Mouse (Mus musculus): ENCODE measurements around the gene Tubg1. TPM values are rescaled to one million over a fixed set of nuclear protein-coding genes. Genes with fewer than 3 reads are reported as not detected.
"Not testable (repeated sequence)": the region's sequence is repeated elsewhere in the genome, so short reads cannot be mapped to it uniquely, and the experiment has no call there.

The Tubg1 gene
- total and polyA plus RNA-seq, 2 experiments from 2014 or later = 52.6 to 64.6 TPM

DNA sequence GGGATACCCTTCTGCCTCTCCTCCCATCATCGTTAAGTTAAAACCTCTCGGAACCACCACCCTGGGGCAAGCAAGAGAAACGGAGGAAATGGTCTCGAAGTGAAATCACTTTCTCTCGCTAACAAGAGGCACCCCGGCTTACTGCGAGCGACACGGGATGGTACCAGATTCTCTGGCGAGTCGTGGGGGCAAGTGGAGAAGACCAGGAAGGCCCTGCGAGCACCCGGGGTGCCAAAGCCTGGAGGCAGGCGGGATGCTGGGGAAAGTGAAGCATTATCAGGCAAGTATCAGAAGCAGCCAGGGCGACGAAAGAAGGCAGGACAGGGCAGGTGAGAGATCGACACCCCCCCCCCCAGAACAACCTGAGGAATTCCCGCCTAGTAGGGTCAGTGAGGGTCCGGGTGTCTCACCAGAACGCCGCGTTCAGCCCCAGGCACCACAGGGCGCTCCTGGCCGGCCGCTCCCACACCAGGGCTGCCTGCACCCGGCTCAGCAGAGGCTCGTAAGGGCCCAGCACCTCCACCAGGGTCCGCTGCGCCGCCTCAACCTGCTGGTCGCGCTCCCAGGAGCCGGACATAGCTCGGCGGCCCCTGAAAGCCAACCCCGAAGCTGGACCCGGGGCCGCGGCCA is 492 bp upstream of the Tubg1 start:
- Histone ChIP-seq H3K4me3 (ENCODE audit: low read depth, low read length) (peak overlapping the region; percentile 75), H3K4me1 (ENCODE audit: insufficient read depth, low read length) (peaks cover 15% of the 10 kb centered on the region; the same call in 1 of the 2 replicates), H3K4me2 (ENCODE audit: low read depth, low read length, poor library complexity, severe bottlenecking) (peak overlapping the region; percentile 89), H3K9me3 (ENCODE audit: low read length) (no peaks in the 10 kb centered on the region), H3K27ac (ENCODE audit: low read depth, low read length) (peak overlapping the region; percentile 91), H3K27me3 (ENCODE audit: insufficient read depth, low read length) (no peaks in the 10 kb centered on the region), H3K36me3 (ENCODE audit: insufficient read depth, low read length) (peaks cover 7% of the 10 kb centered on the region; the same call in 1 of the 2 replicates), H3K9ac (replicated peaks; ENCODE audit: low read length, poor library complexity, severe bottlenecking) (peak overlapping the region; percentile 85)
- DNase-seq (ENCODE audit: low spot score) (no peak), ATAC-seq (ENCODE audit: low FRiP score) (peak; percentile 74)
- under 1% methylated on average over 32 of the region's 39 CpGs for WGBS
- peak; percentile 52 for TF ChIP-seq CTCF (IDR thresholded peaks at IDR 0.05)

DNA sequence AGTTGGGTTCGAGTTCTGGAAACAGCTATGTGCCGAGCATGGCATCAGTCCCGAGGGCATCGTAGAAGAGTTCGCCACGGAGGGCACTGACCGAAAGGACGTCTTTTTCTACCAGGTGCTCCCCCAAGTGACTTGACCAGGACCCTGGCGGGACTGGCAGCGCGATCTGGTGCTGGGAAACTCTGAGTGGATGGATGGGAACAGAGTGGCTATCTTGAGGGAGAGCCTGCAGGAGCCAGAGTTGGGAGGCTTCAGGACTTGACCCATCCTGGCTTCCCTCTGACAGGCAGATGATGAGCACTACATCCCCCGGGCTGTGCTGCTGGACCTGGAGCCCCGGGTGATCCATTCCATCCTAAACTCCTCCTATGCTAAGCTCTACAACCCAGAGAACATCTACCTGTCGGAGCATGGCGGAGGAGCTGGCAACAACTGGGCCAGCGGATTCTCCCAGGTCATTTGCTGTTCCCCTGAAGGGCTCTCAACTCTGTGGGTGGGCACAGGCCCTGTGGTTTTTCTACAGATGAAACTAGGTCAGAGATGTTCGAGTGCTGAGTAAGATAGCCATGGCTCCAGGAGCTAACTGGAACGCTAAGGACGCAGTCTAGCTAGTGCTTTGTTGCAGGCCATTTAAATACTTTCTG is 929 bp downstream of the Tubg1 start:
- H3K27me3 ChIP-seq (ENCODE audit: insufficient read depth, low read length) = no peaks in the 10 kb centered on the region
- TF ChIP-seq CTCF (IDR thresholded peaks at IDR 0.05) = no peak
- no peaks in the 10 kb centered on the region for H3K9me3 ChIP-seq (ENCODE audit: low read length)
- peaks cover 15% of the 10 kb centered on the region; the same call in 1 of the 2 replicates for H3K4me1 ChIP-seq (ENCODE audit: insufficient read depth, low read length)
- 19% methylated on average over 19 of the region's 19 CpGs for whole genome bisulfite sequencing
- ATAC-seq (ENCODE audit: low FRiP score) = no peak; the same call in 1 of the 2 replicates
- DNase-seq (ENCODE audit: low spot score) = no peak
- peaks cover 7% of the 10 kb centered on the region for H3K36me3 ChIP-seq (ENCODE audit: insufficient read depth, low read length)
- peak overlapping the region; percentile 75 for H3K27ac ChIP-seq (ENCODE audit: low read depth, low read length)
- H3K9ac ChIP-seq (replicated peaks; ENCODE audit: low read length, poor library complexity, severe bottlenecking) = peak overlapping the region; percentile 76
- H3K4me2 ChIP-seq (ENCODE audit: low read depth, low read length, poor library complexity, severe bottlenecking) = peak overlapping the region; percentile 91
- peak overlapping the region; percentile 75 for H3K4me3 ChIP-seq (ENCODE audit: low read depth, low read length)

DNA sequence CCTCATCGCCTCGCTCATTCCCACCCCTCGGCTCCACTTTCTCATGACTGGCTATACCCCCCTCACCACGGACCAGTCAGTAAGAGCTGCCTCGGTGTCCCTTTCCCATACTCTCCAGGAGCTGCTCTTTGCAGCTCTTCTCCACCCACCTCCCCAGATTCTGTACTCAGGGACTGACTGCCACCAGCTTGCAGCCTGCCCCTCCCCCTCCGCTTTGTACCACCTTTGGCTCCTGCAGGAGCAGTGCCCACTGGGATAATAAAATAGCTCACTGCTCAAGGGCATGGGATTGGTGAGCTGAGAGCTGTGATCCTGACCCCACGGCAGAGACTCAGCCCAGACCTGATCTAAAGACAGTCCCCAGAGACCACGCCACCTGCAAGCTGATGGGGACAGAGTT is 4.8 kb downstream of the Tubg1 start:
- H3K27ac ChIP-seq (ENCODE audit: low read depth, low read length); H3K4me3 ChIP-seq (ENCODE audit: low read depth, low read length); ATAC-seq (ENCODE audit: low FRiP score); H3K9me3 ChIP-seq (ENCODE audit: low read length); H3K27me3 ChIP-seq (ENCODE audit: insufficient read depth, low read length); H3K4me1 ChIP-seq (ENCODE audit: insufficient read depth, low read length); H3K9ac ChIP-seq (replicated peaks; ENCODE audit: low read length, poor library complexity, severe bottlenecking); DNase-seq (ENCODE audit: low spot score); H3K4me2 ChIP-seq (ENCODE audit: low read depth, low read length, poor library complexity, severe bottlenecking): not testable (repeated sequence)
- WGBS = 98% methylated on average over 8 of the region's 8 CpGs
- peaks cover 16% of the 10 kb centered on the region for H3K36me3 ChIP-seq (ENCODE audit: insufficient read depth, low read length)

DNA sequence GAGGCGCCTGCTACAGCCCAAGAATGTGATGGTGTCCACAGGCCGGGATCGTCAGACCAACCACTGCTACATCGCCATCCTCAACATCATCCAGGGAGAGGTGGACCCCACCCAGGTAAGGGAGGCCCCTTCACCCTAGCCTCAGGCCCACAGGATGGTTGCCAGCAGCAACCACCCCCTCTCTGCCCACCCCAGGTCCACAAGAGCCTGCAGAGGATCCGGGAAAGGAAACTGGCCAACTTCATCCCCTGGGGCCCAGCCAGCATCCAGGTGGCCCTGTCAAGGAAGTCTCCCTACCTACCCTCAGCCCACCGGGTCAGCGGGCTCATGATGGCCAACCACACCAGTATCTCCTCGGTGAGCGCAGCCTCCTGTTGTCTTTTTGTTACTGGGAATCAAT is 5.3 kb downstream of the Tubg1 start:
- H3K9ac ChIP-seq (replicated peaks; ENCODE audit: low read length, poor library complexity, severe bottlenecking); ATAC-seq (ENCODE audit: low FRiP score); H3K9me3 ChIP-seq (ENCODE audit: low read length); H3K4me3 ChIP-seq (ENCODE audit: low read depth, low read length); DNase-seq (ENCODE audit: low spot score); H3K4me1 ChIP-seq (ENCODE audit: insufficient read depth, low read length); H3K27ac ChIP-seq (ENCODE audit: low read depth, low read length); H3K27me3 ChIP-seq (ENCODE audit: insufficient read depth, low read length); H3K4me2 ChIP-seq (ENCODE audit: low read depth, low read length, poor library complexity, severe bottlenecking): not testable (repeated sequence)
- WGBS = 93% methylated on average over 6 of the region's 9 CpGs
- H3K36me3 ChIP-seq (ENCODE audit: insufficient read depth, low read length) = peaks cover 16% of the 10 kb centered on the region

DNA sequence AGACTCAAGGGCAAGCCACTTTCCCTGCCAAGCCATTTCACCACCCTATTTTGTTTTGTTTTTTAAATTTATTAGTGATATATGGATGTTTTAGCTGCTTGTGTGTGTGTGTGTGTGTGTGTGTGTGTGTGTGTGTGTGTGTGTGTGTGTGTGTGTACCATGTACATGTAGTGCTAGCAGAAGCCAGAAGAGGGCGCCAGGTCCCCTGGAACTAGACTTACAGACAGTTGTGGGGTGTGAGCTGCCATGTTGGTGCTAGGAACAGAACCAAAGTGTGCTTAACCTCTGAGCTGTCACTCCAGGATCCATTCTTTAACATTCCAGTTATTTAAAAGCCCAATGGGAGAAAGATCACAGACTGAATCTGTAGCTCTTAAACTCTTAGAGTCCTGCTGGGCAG is 7.3 kb downstream of the Tubg1 start:
- peak; percentile 34 for TF ChIP-seq CTCF (IDR thresholded peaks at IDR 0.05)
- DNase-seq (ENCODE audit: low spot score) (no peak), ATAC-seq (ENCODE audit: low FRiP score) (no peak)
- Histone ChIP-seq H3K4me1 (ENCODE audit: insufficient read depth, low read length) (no peaks in the 10 kb centered on the region), H3K27me3 (ENCODE audit: insufficient read depth, low read length) (no peaks in the 10 kb centered on the region), H3K9ac (replicated peaks; ENCODE audit: low read length, poor library complexity, severe bottlenecking) (no peak overlapping the region), H3K9me3 (ENCODE audit: low read length) (no peaks in the 10 kb centered on the region), H3K4me2 (ENCODE audit: low read depth, low read length, poor library complexity, severe bottlenecking) (no peak overlapping the region), H3K36me3 (ENCODE audit: insufficient read depth, low read length) (peaks cover 16% of the 10 kb centered on the region), H3K4me3 (ENCODE audit: low read depth, low read length) (no peak overlapping the region), H3K27ac (ENCODE audit: low read depth, low read length) (no peak overlapping the region)
- WGBS = 88% methylated on average over 1 of the region's 1 CpGs

DNA sequence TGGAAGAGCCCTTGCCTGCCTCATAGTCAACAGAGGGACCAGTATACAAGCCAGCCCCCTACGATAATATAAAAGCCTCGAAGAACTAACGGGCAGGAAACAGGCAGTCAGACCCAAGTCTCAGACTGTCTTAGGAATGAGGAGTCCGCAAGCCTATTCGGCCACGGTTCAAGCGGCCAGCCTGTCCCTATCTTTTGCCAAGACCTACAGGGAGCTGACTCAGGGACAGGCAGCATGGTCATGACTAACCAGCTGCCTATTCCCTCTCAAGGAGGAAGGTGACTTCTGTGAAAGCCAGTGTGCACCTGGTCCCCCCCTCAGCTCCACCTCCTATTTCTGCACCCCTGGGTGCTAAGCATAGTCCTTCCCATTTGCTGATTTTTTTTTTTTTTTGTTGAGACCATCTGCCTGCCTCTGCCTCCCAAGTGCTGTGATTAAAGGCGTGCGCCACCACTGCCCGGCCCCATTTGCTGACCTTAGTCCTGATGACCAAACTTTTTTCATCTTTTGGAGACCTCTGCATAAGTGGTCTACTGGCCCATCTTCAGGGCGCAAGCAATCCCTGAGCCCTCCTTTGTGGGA is 9.3 kb downstream of the Tubg1 start:
- Histone ChIP-seq H3K9me3 (ENCODE audit: low read length) (no peaks in the 10 kb centered on the region), H3K36me3 (ENCODE audit: insufficient read depth, low read length) (peaks cover 9% of the 10 kb centered on the region), H3K27me3 (ENCODE audit: insufficient read depth, low read length) (no peaks in the 10 kb centered on the region), H3K27ac (ENCODE audit: low read depth, low read length) (no peak overlapping the region), H3K9ac (replicated peaks; ENCODE audit: low read length, poor library complexity, severe bottlenecking) (no peak overlapping the region), H3K4me3 (ENCODE audit: low read depth, low read length) (no peak overlapping the region), H3K4me1 (ENCODE audit: insufficient read depth, low read length) (no peaks in the 10 kb centered on the region), H3K4me2 (ENCODE audit: low read depth, low read length, poor library complexity, severe bottlenecking) (no peak overlapping the region)
- TF ChIP-seq CTCF (IDR thresholded peaks at IDR 0.05) = no peak
- no peak for DNase-seq (ENCODE audit: low spot score)
- no peak for ATAC-seq (ENCODE audit: low FRiP score)
- 82% methylated on average over 11 of the region's 11 CpGs for WGBS

Measured in midbrain, postnatal 0 days (tissue).